Mouse (Mus musculus) left cerebral cortex, postnatal 25 days (tissue): Measurements from ENCODE around the gene Fras1. TPM values are rescaled to one million over a fixed set of nuclear protein-coding genes. Genes with fewer than 3 reads are reported as not detected.

Source experiments
- DNase-seq, 2 experiments: peaks; one replicate each; pipeline ENCODE4 v3.0.0; 2022; ENCODE audit warnings: low spot score in 2 of 2, mixed read lengths in 1 of 2
- intact Hi-C: fragments of 180-260 bp; cut with DNase I; formaldehyde crosslinking; loops from one replicate; pipeline ENCODE4 v1.15.1; 2025
- total RNA-seq, 2 experiments: library from RNA; stranded (reverse); gene quantifications; 2 replicates each; pipeline ENCODE4 v1.2.3; 2021

Fras1 gene
- total RNA-seq, 2 experiments from 2014 or later, result 20.3 to 29.6 TPM

- intact Hi-C loops, result no loop called here
- DNase-seq, result no peak
These were observed 428.4 kb downstream of the Fras1 start for GRCm38 (mm10) chr5:96802185-96802584.

GRCm38 (mm10) chr5:96803091-96803490 is 429.3 kb downstream of the Fras1 start:
- no peak for DNase-seq

GRCm38 (mm10) chr5:96804304-96804703 is 430.5 kb downstream of the Fras1 start:
- no peak for DNase-seq
- intact Hi-C loops, result no loop called here

More at GRCm38 (mm10) chr5:96803091-96803490, 429.3 kb downstream of the Fras1 start:
- intact Hi-C loops, result no loop called here

GRCm38 (mm10) chr5:96804813-96805212 is 431.1 kb downstream of the Fras1 start:
- intact Hi-C loops, result no loop called here

GRCm38 (mm10) chr5:96810620-96811019 is 436.9 kb downstream of the Fras1 start:
- DNase-seq, result peak in 1 of 2 experiments; percentile 46
- intact Hi-C loops, result no loop called here

More at GRCm38 (mm10) chr5:96804813-96805212, 431.1 kb downstream of the Fras1 start:
- no peak for DNase-seq

- intact Hi-C loops, result no loop called here
- no peak for DNase-seq
These were observed 451.1 kb downstream of the Fras1 start for GRCm38 (mm10) chr5:96824769-96825327.

GRCm38 (mm10) chr5:96827176-96827575 is 453.4 kb downstream of the Fras1 start:
- no peak for DNase-seq
- intact Hi-C loops, result no loop called here

Other genes starting within 250 kb of the Fras1 start
- 10 to 100 TPM; 76.9 to 84.6 TPM for gene Cnot6l, start 209.8 kb upstream of the Fras1 start, total RNA-seq
- gene Mrpl1, start 164.5 kb upstream of the Fras1 start, total RNA-seq, result 10 to 100 TPM; 13.9 to 16.3 TPM